Mouse (Mus musculus) C2C12 (cell line): ENCODE results near the gene 1700025G04Rik.

Experiments
- CTCF ChIP-seq: IDR thresholded peaks from one replicate; pipeline ENCODE4 v1.5.1; 2011; ENCODE audit not compliant: control insufficient read depth, insufficient read depth, insufficient read length
- FOSL1 ChIP-seq: IDR thresholded peaks from one replicate; pipeline ENCODE4 v1.8.0; 2011; ENCODE audit warnings: mild to moderate bottlenecking, low read length; ENCODE audit not compliant: poor library complexity, insufficient read depth, severe bottlenecking

DNA sequence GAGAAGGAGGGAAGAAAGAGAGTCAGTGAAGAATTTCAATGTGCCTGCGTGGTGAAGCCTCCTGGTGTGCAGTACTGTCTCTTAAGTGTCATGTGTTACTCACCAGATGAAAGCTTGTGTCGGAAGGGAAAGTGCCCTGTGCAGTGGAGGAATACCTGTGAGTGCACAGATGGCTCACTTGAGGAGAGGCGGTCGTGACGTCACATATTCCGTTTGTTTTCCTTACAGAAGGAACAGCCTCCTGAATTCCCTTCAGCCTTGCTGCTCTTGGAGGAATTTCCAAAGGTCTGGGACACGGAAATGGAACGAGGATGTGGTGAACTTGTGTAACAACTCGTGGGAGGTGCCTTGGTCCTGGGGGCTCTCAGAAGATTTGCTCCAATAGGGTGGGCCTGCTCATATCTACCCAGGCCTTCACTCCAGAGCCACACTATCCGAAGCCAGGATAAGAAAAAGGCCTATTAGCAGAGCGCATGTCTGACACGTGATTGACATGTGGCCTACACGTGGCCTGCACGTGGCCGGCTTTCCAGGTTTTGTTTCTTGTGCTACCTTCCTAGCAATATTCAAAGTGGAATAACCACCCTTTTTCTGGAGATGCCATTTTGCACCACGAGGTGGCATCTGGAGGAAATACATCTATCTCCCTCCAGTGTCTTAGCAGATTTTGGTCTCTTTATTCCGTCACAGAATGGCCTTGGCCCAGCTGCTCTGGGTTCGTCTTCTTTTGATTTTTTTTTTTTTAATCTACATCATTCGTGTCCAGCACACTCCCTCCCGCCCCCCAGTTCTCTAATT is 238.7 kb downstream of the 1700025G04Rik start:
- TF ChIP-seq FOSL1 (no peak), CTCF (no peak)
